Mouse (Mus musculus): ENCODE results near the gene Isyna1.

Isyna1 gene

DNA sequence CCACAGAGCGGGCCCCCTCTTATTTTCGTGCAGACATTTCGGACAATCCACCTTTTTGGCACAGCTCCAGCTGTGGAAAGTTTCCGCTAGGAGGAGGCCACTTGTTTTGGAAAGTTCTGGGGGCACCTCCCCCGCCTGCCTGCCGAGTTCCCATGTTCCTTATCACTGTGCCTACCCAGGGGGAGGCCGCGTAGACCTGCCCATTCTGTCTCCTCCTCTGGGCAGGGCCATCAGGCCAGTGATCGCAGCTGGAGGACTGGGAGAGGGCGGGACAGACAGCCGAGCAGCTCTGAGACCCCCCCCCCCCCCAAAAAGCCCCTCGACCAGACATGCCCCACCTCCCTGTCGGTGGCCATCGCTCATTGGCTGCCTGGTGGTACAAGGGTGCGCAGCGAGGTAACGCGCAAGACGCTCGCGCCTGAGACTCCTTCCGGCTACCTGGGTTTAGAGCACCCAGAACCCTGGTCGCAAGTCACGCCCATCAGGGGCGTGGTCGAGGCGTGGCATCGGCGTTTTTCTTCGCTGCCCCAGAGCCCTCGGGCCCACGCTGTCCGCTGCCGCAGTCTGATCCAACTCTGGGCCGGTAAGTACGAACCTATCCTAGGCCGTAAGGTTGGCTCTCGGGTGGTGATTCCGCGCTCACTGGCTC is at the start of gene Isyna1:
Isyna1 (plus strand) TSS at position 413 of the 649 bp plus-strand sequence.
- peak; percentile 95 for DNase-seq (ENCODE audit: low read depth)

DNA sequence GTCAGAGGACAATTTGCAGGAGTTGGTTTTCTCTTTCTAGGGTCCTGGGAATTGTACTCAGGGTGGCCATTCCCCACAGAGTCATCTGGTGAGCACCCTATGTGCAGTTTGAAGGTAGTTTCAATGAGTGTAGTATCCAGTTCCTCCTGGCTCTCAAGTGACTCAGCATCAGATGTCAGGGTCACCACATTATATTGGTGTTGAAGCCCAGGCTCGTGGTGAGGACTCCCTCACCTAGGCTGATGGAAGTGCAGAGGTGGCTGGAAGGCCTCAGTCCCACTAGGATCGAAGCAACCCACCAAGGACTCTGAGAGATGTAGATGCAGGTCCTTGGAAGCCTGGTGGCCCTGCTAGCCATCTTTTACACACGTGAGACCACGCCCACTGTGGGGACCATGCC is 47.8 kb upstream of the Isyna1 start:
- DNase-seq (ENCODE audit: low read depth), result no peak

GRCm38 (mm10) chr8:70547762-70548161 is 46.4 kb upstream of the Isyna1 start:
- DNase-seq (ENCODE audit: low read depth), result no peak

GRCm38 (mm10) chr8:70549412-70550184 is 44.6 kb upstream of the Isyna1 start:
- DNase-seq (ENCODE audit: low read depth), result no peak

GRCm38 (mm10) chr8:70551558-70552161 is 42.5 kb upstream of the Isyna1 start:
- DNase-seq (ENCODE audit: low read depth), result no peak

DNA sequence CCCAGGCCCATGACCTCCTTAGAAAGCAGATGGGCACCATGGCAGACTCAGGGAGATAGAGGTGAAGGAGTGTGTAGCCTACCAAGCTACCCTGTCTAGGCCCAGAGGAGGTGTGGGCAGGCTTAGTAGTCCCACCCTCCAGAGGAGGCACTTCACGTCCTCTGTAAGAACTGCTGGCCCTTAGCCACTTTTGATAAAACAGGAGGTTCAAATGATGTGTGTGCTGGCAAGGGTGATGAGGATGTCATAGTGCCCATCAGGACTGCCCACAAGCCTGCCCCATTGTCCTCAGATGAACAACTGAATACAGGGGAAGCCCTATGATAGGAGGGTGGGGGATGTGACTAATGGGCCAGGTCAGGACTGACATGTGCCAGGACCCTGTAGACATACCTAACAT is 41.3 kb upstream of the Isyna1 start:
- DNase-seq (ENCODE audit: low read depth), result no peak

DNA sequence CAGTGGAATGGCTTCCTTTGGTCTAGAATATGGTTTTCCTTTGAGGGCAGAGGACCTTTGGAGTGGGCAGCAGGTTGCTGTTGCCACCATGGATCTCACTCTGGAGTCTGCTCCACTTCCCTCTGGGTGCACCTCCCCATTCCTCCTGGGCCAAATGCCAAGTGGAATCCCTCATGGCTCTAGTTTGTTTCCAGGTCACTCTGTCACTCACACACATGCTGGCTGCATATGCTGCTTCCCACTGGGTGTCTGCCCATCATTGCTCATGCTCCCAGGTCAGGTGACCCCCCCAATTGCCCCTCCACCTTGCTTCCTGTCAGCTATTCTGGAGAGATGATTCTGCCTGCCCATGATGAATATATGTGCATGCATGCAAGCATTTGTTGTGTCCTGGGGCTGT is 40.4 kb upstream of the Isyna1 start:
- no peak for DNase-seq (ENCODE audit: low read depth)

DNA sequence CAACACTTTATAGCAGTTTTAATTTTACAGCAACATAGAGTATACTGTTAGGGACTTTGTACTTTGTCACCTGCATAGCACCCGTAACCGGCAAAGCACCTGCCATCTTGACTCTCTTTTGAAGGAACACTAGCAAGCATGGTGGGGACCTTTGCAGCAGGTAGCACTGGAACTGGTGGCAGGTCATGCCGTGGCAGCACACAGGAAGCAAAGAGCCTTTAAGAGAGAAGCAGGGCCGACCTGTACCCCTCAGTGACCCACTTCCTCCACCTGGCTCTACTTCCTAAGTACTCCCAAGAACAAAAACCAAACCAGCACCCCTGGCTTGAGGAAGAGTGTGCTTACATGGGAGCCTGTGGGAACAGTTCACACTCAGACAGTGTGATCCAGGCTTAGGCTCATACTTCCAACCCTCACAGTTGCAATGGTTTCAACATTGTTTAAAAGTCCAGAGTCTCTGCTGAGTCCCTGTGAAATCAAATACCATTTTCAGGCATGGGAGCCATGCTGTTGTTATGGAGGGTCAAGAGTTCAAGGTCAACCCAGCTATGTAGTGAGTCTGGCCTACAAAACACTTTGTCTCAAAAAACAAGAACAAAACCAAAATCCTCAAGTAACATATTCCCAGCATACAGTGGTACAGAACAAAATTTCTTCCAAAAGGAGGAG is 39.0 kb upstream of the Isyna1 start:
- DNase-seq (ENCODE audit: low read depth), result no peak

GRCm38 (mm10) chr8:70558334-70558733 is 35.8 kb upstream of the Isyna1 start:
- DNase-seq (ENCODE audit: low read depth), result no peak

DNA sequence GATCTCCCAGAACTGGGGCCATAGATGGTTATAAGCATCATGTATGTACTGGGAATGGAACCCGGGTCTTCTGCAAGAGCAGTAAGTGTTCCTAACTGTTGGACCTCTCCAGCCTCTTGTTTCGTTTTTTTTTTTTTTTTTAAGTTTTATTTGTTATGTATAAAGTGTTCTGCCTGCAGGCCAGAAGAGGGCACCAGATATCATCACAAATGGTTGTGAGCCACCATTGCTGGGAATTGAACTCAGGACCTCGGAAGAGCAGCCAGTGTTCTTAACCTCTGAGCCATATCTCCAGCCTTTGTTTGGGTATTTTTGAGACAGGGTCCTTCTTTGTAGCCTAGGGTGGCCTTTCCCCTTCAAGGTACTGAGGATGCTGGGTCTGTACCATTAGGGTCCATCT is 35.2 kb upstream of the Isyna1 start:
- no peak for DNase-seq (ENCODE audit: low read depth)

GRCm38 (mm10) chr8:70560096-70560495 is 34.1 kb upstream of the Isyna1 start:
- no peak for DNase-seq (ENCODE audit: low read depth)

DNA sequence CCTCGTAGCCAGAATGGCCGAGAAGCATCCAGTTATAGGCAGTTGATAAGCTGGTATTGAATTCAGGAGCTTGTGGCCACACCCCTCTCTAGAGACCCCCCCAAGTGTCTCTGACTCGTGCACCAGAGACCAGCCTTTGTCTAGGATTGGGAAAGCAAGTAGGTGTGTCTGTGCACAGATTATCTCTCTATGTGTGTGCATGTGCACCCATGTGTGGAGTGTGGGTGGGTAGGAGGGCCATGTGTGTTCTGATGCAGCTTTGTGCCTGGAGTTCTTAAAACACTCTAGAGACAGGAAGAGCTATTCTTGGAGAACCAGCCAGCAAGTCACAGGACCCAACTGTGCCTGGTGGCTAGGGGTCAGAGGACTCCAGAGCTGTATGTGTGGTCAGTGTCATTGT is 33.6 kb upstream of the Isyna1 start:
- no peak for DNase-seq (ENCODE audit: low read depth)

DNA sequence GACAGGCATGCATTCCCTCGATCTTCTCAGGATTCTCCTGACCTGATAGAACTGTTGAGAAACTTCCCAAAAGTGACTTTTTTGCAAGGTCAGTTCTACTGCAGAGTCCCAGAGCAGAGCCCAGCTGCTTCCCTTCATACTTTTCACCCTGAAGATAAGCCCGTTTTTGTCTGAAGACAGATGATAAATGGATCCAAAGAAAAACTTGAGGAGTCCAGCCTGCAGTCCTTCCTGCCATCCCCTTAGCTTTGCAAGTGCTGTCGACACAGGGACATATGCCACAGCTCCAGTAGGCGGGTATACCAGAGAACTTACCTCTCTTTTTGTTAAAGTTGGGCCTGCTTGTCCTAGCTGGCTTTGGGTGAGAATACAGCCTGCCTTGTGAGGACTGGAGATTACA is 32.8 kb upstream of the Isyna1 start:
- no peak for DNase-seq (ENCODE audit: low read depth)

GRCm38 (mm10) chr8:70561809-70562535 is 32.2 kb upstream of the Isyna1 start:
- DNase-seq (ENCODE audit: low read depth), result no peak

- no peak for DNase-seq (ENCODE audit: low read depth)
These were observed 31.4 kb upstream of the Isyna1 start for GRCm38 (mm10) chr8:70562802-70563201.

DNA sequence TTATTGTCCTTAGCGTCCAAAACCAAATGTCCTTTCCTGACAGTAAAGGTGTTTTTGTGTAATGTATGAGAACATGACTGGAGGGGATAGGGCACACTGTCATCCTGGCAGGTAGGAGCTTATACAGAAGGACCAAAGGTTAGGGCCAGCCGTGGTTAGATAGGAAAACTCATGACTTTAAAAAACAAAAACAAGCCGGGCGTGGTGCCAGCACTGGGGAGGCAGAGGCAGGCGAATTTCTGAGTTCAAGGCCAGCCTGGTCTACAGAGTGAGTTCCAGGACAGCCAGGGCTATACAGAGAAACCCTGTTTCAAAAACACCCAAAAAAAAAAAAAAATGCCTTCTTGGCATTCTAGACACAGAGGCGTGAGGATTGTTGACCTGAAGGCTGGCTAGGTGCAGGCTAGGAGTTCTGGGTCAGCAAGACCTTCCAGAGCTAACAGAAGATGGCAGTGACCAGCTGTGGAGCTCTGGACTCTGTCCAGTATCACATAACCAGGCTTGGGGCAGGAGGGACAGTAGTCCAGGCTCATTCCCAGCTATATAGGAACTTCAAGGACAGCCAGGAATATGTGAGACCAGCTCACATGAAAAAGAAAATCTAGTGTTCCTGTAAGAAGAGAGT is 30.3 kb upstream of the Isyna1 start:
- no peak for DNase-seq (ENCODE audit: low read depth)

DNA sequence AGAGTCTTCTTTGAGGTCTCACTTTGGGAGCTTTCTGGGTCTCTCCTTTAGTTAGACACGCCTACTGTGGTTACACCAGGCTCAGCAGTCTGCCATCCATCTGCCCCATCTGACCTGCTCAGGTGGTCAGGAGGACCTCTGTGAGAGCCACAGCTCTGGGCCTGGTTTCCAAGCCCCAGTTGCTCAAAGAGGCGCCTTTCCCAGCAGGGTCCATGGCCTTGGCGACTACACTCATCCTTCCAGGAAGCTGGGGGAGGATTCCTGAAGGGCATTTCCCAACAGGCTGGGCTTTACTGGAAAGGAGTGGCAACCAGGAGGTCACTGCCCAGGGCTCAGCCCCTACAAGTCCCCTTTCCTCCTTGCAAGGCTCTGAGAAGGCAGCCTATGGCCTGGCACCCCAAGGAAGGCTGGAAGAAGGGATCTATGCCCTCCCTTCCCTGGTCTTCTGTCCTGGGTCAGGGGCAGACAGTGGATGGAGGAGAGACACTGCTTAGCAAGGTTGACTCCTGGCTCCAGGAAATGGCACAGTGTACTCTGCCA is 29.4 kb upstream of the Isyna1 start:
- no peak for DNase-seq (ENCODE audit: low read depth)

- DNase-seq (ENCODE audit: low read depth), result no peak
These were observed 28.6 kb upstream of the Isyna1 start for GRCm38 (mm10) chr8:70565561-70565960.

DNA sequence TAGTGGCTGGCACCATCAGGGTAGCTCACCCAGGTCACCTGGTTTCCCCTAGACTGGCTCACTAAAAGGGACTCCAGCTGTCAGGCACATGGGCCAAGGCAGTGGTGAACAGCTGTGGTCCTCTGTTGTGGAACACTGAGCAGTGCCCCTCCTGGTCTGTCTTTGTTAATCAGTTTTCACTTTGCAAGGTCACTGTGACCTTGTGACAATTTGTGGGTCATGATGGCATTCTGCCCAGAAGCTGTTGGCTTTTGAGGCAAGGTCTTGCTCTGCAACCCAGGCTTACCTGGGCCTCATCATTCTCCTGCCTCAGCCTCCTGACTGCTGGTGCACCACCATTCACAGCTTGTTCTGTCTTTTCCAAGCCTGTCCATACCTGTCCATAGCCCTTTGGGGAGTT is 23.8 kb upstream of the Isyna1 start:
- DNase-seq (ENCODE audit: low read depth), result no peak

GRCm38 (mm10) chr8:70570990-70571389 is 23.2 kb upstream of the Isyna1 start:
- DNase-seq (ENCODE audit: low read depth), result no peak

DNA sequence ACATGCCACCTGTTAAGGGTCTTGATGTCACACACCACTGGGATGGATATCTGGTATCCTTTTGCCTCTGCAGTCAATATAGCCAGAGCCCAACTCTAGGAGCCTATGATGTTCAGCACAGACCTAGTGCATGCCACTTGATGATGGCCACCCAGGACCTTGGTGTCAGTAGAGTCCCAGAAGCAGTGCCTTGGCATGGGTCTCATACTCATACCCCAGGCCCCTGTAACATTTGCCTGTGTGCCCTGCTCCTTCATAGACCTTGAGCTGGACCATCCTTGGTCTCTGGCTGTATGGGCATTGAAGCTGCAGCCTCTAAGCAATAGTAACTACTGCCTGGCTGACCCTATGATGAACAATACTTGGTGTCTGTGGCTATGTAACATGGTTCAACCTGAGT is 19.9 kb upstream of the Isyna1 start:
- no peak for DNase-seq (ENCODE audit: low read depth)

Data from c-Kit-positive CD71-negative TER-119-negative erythroid progenitor cells, embryonic 14.5 days (primary cell).